Mouse (Mus musculus) lung, embryonic 15.5 days (tissue): ENCODE results near the gene 4930455H04Rik. TPM values are rescaled to one million over a fixed set of nuclear protein-coding genes. Genes with fewer than 3 reads are reported as not detected.

ENCODE experiments used
- polyA plus RNA-seq: library from polyadenylated mRNA; unstranded; fragments of >200 nt; fragmentation: Nextera tagmentation; extraction: Ambion mirVana; gene quantifications from 2 replicates; pipeline ENCODE4 v1.2.1, GENCODE M21; 2015

Gene 4930455H04Rik
- polyA plus RNA-seq, 1 experiment from 2014 or later, result not detected

Other genes starting within 250 kb of the 4930455H04Rik start
- gene Agl, start 160.1 kb upstream of the 4930455H04Rik start, polyA plus RNA-seq, result 14.3 and 17.7 TPM in 2 replicates
- gene Frrs1, start 108.8 kb upstream of the 4930455H04Rik start, polyA plus RNA-seq, result 7.3 and 8.7 TPM in 2 replicates
- gene Palmd, start 720 bp downstream of the 4930455H04Rik start, polyA plus RNA-seq, result 7.8 and 9.0 TPM in 2 replicates